In genomic region chr16:20334918-20335317, GRCm38 (mm10) we compare ENCODE assay signal across 32 mouse cellular contexts. TPM values are rescaled to one million over a fixed set of nuclear protein-coding genes. Genes with fewer than 3 reads are reported as not detected.
"Had no signal": no experiment of that assay in that cellular context is flagged by ENCODE, and none has a peak within 500 bp of the region (broad histone marks: within the 10 kb centered on the region; RNA-seq: fewer than 3 reads in every experiment).

No protein-coding gene starts in this region.

- H3K4me3 ChIP-seq: embryonic facial prominence, embryonic 10.5 days; embryonic facial prominence, embryonic 12.5 days; embryonic facial prominence, embryonic 13.5 days; embryonic facial prominence, embryonic 15.5 days; erythroblast, embryonic 14.5 days; forebrain, embryonic 10.5 days; forebrain, embryonic 12.5 days; forebrain, embryonic 13.5 days; forebrain, embryonic 15.5 days; gastrocnemius, adult 2 months; heart, adult 2 months had no signal

- H3K4me2 ChIP-seq: embryonic facial prominence, embryonic 12.5 days; embryonic facial prominence, embryonic 13.5 days; embryonic facial prominence, embryonic 15.5 days; forebrain, embryonic 12.5 days; forebrain, embryonic 13.5 days; forebrain, embryonic 15.5 days had no signal

- DNase-seq: cerebellum, adult 8-10 months; cerebellum, adult 9-10 months; cerebellum, adult 9-11 months; cerebellum, postnatal 10 days; cerebellum, postnatal 14 days; cerebellum, postnatal 25 days; cerebellum, postnatal 36 days; embryo, embryonic 11 days; forebrain, postnatal 0 days; gastrocnemius, adult 2 months; gastrocnemius, postnatal 10 days; gastrocnemius, postnatal 14 days; gastrocnemius, postnatal 25 days; gastrocnemius, postnatal 36 days; heart, adult 11 months; heart, adult 18-20 months; heart, adult 2 months had no signal

- H3K27me3 ChIP-seq: embryonic facial prominence, embryonic 12.5 days; embryonic facial prominence, embryonic 13.5 days; embryonic facial prominence, embryonic 15.5 days; forebrain, embryonic 12.5 days; forebrain, embryonic 13.5 days; forebrain, embryonic 15.5 days had no signal

RNA-seq across cellular contexts. Expression of gene Cyp2ab1, which starts 9.7 kb away (rescaled TPM):
- polyA plus RNA-seq: cortical plate, adult 2 months; embryonic facial prominence, embryonic 10.5 days; embryonic facial prominence, embryonic 11.5 days; embryonic facial prominence, embryonic 12.5 days; embryonic facial prominence, embryonic 13.5 days; erythroblast, embryonic 14.5 days; forebrain, embryonic 10.5 days; forebrain, embryonic 11.5 days; forebrain, embryonic 12.5 days; forebrain, embryonic 13.5 days; forebrain, embryonic 14.5 days; forebrain, embryonic 15.5 days; forebrain, embryonic 16.5 days; forebrain, postnatal 0 days; frontal cortex, adult 2 months had no signal
